Mouse (Mus musculus) gastrocnemius, postnatal 36 days (tissue): ENCODE data around the gene Git1. TPM values are rescaled to one million over a fixed set of nuclear protein-coding genes. Genes with fewer than 3 reads are reported as not detected.

Source experiments
- DNase-seq, 2 experiments: peaks; one replicate each; pipeline ENCODE4 v3.0.0; 2022
- intact Hi-C: fragments of 180-260 bp; cut with DNase I; formaldehyde crosslinking; loops from one replicate; pipeline ENCODE4 v1.15.1; 2025
- long read RNA-seq, 2 experiments: library from polyadenylated mRNA; stranded (forward); transcript quantifications; one replicate each; pipeline ENCODE4 v2.0.0; 2021
- total RNA-seq, 2 experiments: library from RNA; stranded (reverse); gene quantifications; 2 replicates each; pipeline ENCODE4 v1.2.3; 2021

Gene Git1
- 10 to 100 TPM; 23.9 to 25.5 TPM for total RNA-seq
- long read RNA-seq, experiment 1, transcript Git1-202 (19 exons, 3,476 nt), result major isoform, 5 of 9 reads
- long read RNA-seq, experiment 1, partial matches to known transcripts, result 3 of 9 reads
- long read RNA-seq, experiment 1, other reads (novel, unspliced or antisense), result 0 of 9 reads
- long read RNA-seq, experiment 2, transcript Git1-202 (19 exons, 3,476 nt), result major isoform, 6 of 19 reads
- long read RNA-seq, experiment 2, partial matches to known transcripts, result 11 of 19 reads
- long read RNA-seq, experiment 2, other reads (novel, unspliced or antisense), result 2 of 19 reads

- no peak for DNase-seq
- intact Hi-C loops, result loop anchor here (5.0 kb wide), 1 partner anchor 134 kb away; no protein-coding TSS in a partner anchor
Observed at GRCm38 (mm10) chr11:77493512-77494343, at the start of gene Git1. TSS of gene Git1 (plus strand) at chr11:77493562.

- DNase-seq, result no peak
- intact Hi-C loops, result loop anchor here (5.0 kb wide), 1 partner anchor 98 kb away; no protein-coding TSS in a partner anchor
Observed at GRCm38 (mm10) chr11:77444939-77445338, 48.4 kb upstream of the Git1 start.

- peak; percentile 62 to 64 for DNase-seq
- intact Hi-C loops, result loop anchor here (2.0 kb wide), 1 partner anchor 130 kb away; no protein-coding TSS in a partner anchor
Observed at GRCm38 (mm10) chr11:77446628-77447041, 46.7 kb upstream of the Git1 start.

- intact Hi-C loops, result no loop called here
Observed at GRCm38 (mm10) chr11:77449224-77449623, 44.1 kb upstream of the Git1 start.

GRCm38 (mm10) chr11:77451670-77452069, 41.7 kb upstream of the Git1 start:
- DNase-seq, result no peak
- intact Hi-C loops, result no loop called here

More at GRCm38 (mm10) chr11:77449224-77449623, 44.1 kb upstream of the Git1 start:
- no peak for DNase-seq

GRCm38 (mm10) chr11:77453388-77453787, 40.0 kb upstream of the Git1 start:
- DNase-seq, result no peak
- intact Hi-C loops, result no loop called here

- intact Hi-C loops, result no loop called here
- no peak for DNase-seq
Observed at GRCm38 (mm10) chr11:77455770-77456510, 37.4 kb upstream of the Git1 start.

GRCm38 (mm10) chr11:77456866-77457265, 36.5 kb upstream of the Git1 start:
- no peak for DNase-seq
- intact Hi-C loops, result no loop called here

- DNase-seq, result no peak
- intact Hi-C loops, result no loop called here
Observed at GRCm38 (mm10) chr11:77461856-77462255, 31.5 kb upstream of the Git1 start.

GRCm38 (mm10) chr11:77462283-77463100, 30.9 kb upstream of the Git1 start, which contains the start of gene Coro6:
TSS of gene Coro6 (plus strand) at chr11:77462411.
- intact Hi-C loops, result no loop called here
- peak; percentile 75 to 84 for DNase-seq

GRCm38 (mm10) chr11:77463101-77463445, 30.3 kb upstream of the Git1 start:
- DNase-seq, result no peak
- intact Hi-C loops, result no loop called here

GRCm38 (mm10) chr11:77463786-77464185, 29.6 kb upstream of the Git1 start:
- intact Hi-C loops, result no loop called here
- no peak for DNase-seq

- intact Hi-C loops, result loop anchor here (5.0 kb wide), 1 partner anchor 367 kb away; no protein-coding TSS in a partner anchor
- DNase-seq, result no peak
Observed at GRCm38 (mm10) chr11:77464684-77465083, 28.7 kb upstream of the Git1 start.

- intact Hi-C loops, result loop anchor here (5.0 kb wide), 1 partner anchor 368 kb away; no protein-coding TSS in a partner anchor
- DNase-seq, result no peak
Observed at GRCm38 (mm10) chr11:77465111-77465510, 28.3 kb upstream of the Git1 start.

GRCm38 (mm10) chr11:77466544-77466943, 26.8 kb upstream of the Git1 start:
- intact Hi-C loops, result loop anchor here (5.0 kb wide), 1 partner anchor 369 kb away; no protein-coding TSS in a partner anchor
- no peak for DNase-seq

GRCm38 (mm10) chr11:77467157-77467556, 26.2 kb upstream of the Git1 start:
- DNase-seq, result peak; percentile 66 to 70
- intact Hi-C loops, result loop anchor here (5.0 kb wide), 1 partner anchor 370 kb away; no protein-coding TSS in a partner anchor

- intact Hi-C loops, result loop anchor here (5.0 kb wide), 1 partner anchor 370 kb away; no protein-coding TSS in a partner anchor
- peak; percentile 73 to 75 for DNase-seq
Observed at GRCm38 (mm10) chr11:77467784-77468183, 25.6 kb upstream of the Git1 start.

GRCm38 (mm10) chr11:77468397-77468796, 25.0 kb upstream of the Git1 start:
- DNase-seq, result no peak
- intact Hi-C loops, result loop anchor here (5.0 kb wide), 1 partner anchor 371 kb away; no protein-coding TSS in a partner anchor

- intact Hi-C loops, result no loop called here
- no peak for DNase-seq
Observed at GRCm38 (mm10) chr11:77471407-77471806, 22.0 kb upstream of the Git1 start.
